Mouse (Mus musculus) gastrocnemius, adult 2 months (tissue): ENCODE measurements at regions not wholly inside any gene's neighbourhood (a gene's known extent, or its start where the extent isn't known, plus 50 kb on each side); places are given as distances from the start of the nearest gene placed in this dataset.

Experiments
- DNase-seq: peaks from one replicate; pipeline ENCODE4 v3.0.0; 2022
- H3K27ac ChIP-seq: fragments of 200-600 bp; 2 replicates; pipeline ENCODE4 v1.8.1; 2022; ENCODE audit warnings: mild to moderate bottlenecking
- H3K4me3 ChIP-seq: fragments of 200-600 bp; 2 replicates; pipeline ENCODE4 v1.8.1; 2022; ENCODE audit warnings: mild to moderate bottlenecking, moderate library complexity
- CTCF ChIP-seq: fragments of 200-600 bp; IDR thresholded peaks from 2 replicates; pipeline ENCODE4 v1.8.1; 2022; ENCODE audit warnings: antibody characterized with exemption, mild to moderate bottlenecking, moderate library complexity
- intact Hi-C: fragments of 180-260 bp; cut with DNase I; formaldehyde crosslinking; loops from one replicate; pipeline ENCODE4 v1.15.1; 2025

GRCm38 (mm10) chr10:37615926-37616691, 477.4 kb upstream of the Marcks start:
- TF ChIP-seq CTCF, result no peak
- no peak overlapping the region for H3K4me3 ChIP-seq
- intact Hi-C loops, result no loop called here
- no peak for DNase-seq
- H3K27ac ChIP-seq, result no peak overlapping the region

DNA sequence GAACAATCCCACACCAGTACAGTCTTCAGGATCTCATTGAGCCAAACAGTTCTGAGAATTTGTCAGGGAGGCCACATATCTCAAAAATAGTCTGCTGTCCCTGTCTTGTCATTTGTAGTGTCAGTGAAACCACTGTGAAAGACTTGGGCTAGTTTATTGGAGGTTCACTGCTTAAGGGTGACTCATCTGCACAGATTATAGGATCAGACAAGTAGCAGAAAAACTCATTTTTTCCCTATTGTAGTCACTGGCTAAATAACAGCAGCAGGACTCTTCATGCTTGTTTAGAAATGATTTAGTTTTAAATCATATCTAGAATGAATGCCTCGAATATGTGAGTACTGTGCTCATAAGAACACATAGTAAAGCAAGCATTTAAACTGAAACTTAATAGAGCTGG, 475.2 kb upstream of the Marcks start:
- Histone ChIP-seq H3K27ac (no peak overlapping the region), H3K4me3 (no peak overlapping the region)
- no peak for TF ChIP-seq CTCF
- DNase-seq, result no peak
- intact Hi-C loops, result no loop called here

DNA sequence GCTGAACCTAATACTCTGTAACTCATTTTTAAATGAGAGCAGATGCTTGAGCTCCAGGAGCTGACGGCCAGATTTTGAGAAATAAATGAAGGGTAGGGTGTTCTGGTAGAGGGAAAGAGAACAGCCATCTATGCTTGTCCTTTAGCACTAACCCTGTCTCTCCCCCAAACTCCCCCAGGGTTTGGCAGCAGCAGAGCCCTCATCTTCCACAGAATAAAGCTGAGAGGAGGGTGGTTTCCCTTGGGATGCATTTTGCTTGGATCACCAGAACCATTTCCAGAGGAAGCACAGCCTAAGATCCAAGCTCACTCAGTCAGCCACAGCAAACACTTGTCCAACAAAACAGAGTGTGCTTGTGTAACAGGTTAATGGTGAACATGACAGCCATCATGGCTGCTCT, 464.8 kb upstream of the Marcks start:
- H3K27ac ChIP-seq, result peak overlapping the region; percentile 43
- TF ChIP-seq CTCF, result no peak
- intact Hi-C loops, result no loop called here
- DNase-seq, result peak; percentile 16
- H3K4me3 ChIP-seq, result no peak overlapping the region

DNA sequence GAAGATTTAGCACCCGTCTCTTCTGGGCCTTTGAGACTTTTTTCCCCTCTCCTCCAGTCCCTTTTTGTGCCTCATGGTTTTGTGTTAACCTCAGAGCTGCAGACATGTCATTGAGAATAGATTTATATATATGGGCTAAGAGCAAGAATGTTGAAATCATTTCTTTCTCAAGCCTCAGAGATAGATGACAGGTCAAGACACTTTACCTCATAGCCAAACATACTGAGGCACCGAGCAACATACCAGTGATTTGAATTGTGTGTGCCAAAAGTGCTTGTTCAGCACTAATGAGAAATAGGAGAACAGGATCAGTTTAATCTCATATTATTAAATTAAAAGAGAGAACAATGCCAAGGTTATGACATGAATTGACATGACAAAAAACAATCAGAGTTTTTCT, 464.2 kb upstream of the Marcks start:
- no peak for DNase-seq
- intact Hi-C loops, result no loop called here
- H3K4me3 ChIP-seq, result no peak overlapping the region
- no peak for TF ChIP-seq CTCF
- H3K27ac ChIP-seq, result peak overlapping the region; percentile 43

DNA sequence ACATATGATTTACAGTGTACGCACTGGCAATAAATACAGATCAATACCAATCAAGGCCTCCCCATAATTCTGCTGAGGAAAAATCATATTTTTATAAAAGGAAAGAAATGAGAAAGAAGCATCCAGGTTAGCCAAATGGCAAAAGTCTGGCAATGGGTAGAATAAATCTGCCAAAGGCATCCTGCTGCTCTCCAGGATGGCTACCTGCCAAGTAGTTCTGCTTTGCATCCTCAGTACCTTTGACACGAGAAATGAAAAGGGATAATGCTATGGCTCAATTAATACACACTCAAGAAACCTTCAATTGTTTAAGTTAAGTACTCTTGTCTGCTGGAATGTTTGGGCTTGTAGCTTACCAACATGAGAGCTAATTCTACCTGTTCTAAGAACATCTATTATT, 451.2 kb upstream of the Marcks start:
- Histone ChIP-seq H3K27ac (no peak overlapping the region), H3K4me3 (no peak overlapping the region)
- intact Hi-C loops, result no loop called here
- no peak for DNase-seq
- no peak for TF ChIP-seq CTCF

DNA sequence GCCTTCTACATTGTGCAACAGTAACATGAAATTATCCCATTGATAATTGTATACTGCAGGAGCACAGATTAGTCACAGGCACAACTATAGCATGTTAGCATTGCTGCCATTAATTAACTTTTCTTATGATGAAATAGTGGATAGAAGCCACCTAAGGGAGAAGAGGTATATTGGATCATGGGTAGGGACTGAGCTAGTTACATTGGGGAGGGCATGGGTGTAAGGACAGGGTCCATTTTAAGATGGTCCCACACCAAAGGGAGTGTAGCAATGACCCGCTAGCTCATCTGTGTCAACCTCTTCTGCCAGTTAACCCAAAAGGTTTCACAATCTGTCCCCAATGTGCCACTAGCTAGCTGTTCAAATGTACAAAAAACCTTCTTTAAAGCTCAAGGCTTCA, 450.3 kb upstream of the Marcks start:
- no peak overlapping the region for H3K4me3 ChIP-seq
- no peak for TF ChIP-seq CTCF
- intact Hi-C loops, result no loop called here
- H3K27ac ChIP-seq, result no peak overlapping the region
- DNase-seq, result no peak

DNA sequence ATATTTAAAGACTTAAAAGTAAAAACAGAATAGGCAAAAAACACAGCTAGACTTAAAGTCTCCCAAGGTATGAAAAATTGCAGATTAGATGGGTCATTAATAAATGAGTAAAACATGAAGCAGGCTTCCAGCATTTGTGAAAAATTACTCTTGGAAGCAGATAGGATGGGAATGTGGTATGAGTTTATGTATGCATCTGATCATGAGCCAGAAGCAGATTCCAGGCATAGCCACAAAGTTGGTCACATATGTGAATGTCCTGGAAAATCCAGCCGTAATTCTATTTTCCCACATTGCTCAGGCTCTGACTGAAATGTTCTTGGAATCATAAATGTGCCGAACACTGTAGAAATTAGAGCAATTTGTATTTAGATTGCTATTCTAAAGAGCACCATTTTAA, 432.5 kb upstream of the Marcks start:
- no peak for DNase-seq
- TF ChIP-seq CTCF, result no peak
- H3K27ac ChIP-seq, result no peak overlapping the region
- H3K4me3 ChIP-seq, result no peak overlapping the region
- intact Hi-C loops, result no loop called here

DNA sequence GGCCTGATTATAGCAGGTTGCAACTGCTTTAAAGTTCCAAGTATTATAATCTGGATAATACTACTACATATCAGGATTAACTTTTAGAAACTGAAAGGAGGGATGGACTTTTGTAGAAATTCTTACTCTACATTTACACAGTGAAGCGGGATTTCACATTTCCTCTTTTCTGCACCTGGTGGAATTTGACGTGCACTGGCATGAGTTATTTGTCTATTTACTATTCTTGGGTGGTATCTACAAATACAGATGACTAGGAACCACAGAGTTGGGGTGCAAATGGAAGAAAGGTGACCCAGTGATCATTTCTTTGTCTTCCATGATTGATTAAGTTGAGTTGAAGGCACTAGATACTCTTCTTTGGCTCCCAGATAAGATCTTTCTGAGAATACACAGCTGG, 423.0 kb upstream of the Marcks start:
- no peak for DNase-seq
- no peak overlapping the region for H3K27ac ChIP-seq
- no peak overlapping the region for H3K4me3 ChIP-seq
- intact Hi-C loops, result no loop called here
- TF ChIP-seq CTCF, result no peak

DNA sequence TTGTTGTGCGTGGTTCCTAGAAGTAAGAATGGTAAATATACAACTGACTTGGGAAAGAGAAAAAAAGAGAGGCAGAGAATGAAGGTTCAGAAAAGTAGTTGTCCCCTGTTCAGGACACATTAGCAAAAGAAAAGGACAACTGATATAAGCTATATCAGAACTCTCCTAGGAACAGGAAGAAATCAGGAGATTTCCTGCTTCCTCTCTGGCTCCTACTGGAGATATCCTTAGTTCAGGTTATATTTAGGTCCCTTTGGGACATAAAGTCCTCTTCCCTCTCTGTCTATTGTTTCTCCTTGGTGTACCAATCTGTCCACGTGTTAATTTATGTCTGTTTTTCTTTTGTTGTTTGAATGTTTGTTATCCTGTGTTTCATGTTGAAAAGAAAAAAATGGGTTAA, 410.7 kb upstream of the Marcks start:
- intact Hi-C loops, result no loop called here
- Histone ChIP-seq H3K4me3 (no peak overlapping the region), H3K27ac (no peak overlapping the region)
- no peak for TF ChIP-seq CTCF
- no peak for DNase-seq

- no peak overlapping the region for H3K4me3 ChIP-seq
- intact Hi-C loops, result no loop called here
- DNase-seq, result no peak
- H3K27ac ChIP-seq, result no peak overlapping the region
- TF ChIP-seq CTCF, result no peak
These were observed 402.0 kb upstream of the Marcks start for GRCm38 (mm10) chr10:37540703-37541102.

DNA sequence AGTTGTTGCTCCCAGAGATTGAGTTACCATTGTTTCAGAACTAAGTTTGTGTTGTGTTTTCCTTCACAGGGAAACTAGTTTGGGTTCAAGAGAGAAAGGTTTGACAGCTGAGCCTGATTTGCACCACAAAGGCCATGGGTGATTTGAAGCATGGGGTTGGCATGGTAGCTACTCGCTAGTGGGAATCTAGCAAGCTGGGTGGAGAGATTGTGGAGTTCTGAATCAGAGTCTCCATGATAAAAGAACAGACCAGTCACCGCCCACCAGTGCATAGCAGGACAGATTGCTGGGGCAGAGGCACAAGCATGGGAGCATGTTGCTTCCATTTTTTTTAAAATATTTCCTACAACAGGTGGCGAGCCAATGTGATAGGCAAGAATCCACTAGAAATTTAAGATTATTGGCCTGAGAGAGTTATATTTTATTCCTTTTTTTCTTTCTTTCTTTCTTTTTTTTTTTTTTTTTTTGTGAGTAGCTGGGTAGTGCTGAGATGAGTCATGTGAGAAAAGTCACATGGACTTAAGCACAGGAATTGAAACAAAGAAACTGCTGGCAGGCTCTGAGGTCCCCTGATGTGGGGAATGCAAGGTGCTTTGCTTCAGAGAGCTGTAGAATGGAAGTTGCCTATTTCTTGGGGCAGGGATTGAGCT, 367.4 kb upstream of the Marcks start:
- no peak for DNase-seq
- Histone ChIP-seq H3K4me3 (no peak overlapping the region), H3K27ac (no peak overlapping the region)
- intact Hi-C loops, result no loop called here
- TF ChIP-seq CTCF, result no peak

GRCm38 (mm10) chr10:37504468-37504867, 365.7 kb upstream of the Marcks start:
- intact Hi-C loops, result no loop called here
- no peak overlapping the region for H3K27ac ChIP-seq
- DNase-seq, result no peak
- H3K4me3 ChIP-seq, result no peak overlapping the region
- no peak for TF ChIP-seq CTCF

GRCm38 (mm10) chr10:37502505-37502904, 363.8 kb upstream of the Marcks start:
- intact Hi-C loops, result no loop called here

DNA sequence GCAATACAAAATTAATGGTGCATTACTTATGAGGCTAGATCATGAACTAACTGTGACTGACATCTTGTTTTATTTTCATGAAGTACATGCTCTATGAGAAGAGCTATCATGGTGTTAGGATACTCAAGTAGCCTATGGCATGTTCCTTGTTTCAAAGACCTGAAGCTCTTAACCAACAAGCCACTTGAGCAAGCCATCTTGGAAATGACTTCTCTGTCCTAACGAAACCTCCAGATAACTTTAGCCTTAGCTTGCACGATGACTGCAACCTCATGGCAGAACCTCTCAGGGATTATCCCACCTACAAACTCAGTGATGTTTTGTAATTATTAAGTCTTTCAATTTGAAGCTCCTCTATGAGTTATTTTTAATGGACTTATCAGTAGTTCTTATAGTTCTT, 362.3 kb upstream of the Marcks start:
- intact Hi-C loops, result no loop called here
- H3K27ac ChIP-seq, result no peak overlapping the region
- DNase-seq, result no peak
- no peak for TF ChIP-seq CTCF
- H3K4me3 ChIP-seq, result no peak overlapping the region

More at GRCm38 (mm10) chr10:37502505-37502904, 363.8 kb upstream of the Marcks start:
- Histone ChIP-seq H3K27ac (no peak overlapping the region), H3K4me3 (no peak overlapping the region)
- DNase-seq, result no peak
- no peak for TF ChIP-seq CTCF
